Mouse (Mus musculus) ovary, postnatal 14 days (tissue): Measurements from ENCODE around the gene Zfp715.
"Not testable (repeated sequence)": the region's sequence is repeated elsewhere in the genome, so short reads cannot be mapped to it uniquely, and the experiment has no call there.

Experiments
- DNase-seq: peaks from one replicate; pipeline ENCODE4 v3.0.0; 2022; ENCODE audit warnings: low spot score

Gene Zfp715

DNA sequence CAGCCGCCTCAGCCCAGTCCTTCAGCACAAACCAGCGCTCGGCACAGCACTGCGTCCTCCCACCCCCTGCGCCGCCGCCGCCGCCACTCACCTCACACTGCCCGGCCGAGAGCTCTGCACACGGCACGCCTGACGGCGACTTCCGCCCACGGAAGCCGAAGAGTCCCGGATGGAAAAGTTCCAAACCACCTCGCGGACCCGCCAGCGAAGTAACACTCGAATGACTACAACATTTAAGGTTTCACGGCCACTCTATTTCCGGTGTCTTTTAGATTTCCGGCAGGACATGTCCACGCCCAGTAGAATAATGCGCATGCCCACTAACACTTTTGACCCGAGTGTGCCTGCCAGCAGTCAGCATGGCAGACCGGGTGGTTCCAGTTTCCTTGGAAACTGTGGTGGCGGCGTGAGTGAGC, at the start of gene Zfp715:
Gene Zfp715, minus strand, starts transcription at position 282 of the 416 bp plus-strand sequence.
- peak; percentile 88 for DNase-seq

DNA sequence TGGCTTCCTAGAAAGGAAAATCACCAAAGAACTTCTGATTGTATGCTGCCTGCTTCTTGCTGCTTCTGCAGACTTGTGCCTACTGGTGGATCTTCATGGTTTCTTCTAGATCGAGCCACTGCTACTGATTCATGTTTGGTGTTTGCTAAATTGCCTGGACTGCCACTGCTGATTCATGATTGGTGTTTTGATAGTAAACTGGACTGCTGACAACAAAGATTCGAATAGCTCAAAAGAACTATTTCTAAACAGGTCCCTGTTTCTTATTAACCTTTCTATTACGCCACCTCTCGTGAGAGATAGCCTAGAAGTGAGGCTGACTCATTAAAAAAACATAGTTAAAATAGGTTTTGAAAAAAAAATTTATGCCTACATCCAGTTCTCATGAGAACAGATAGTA, 48.9 kb upstream of the Zfp715 start:
- no peak for DNase-seq

- no peak for DNase-seq
Observed at GRCm38 (mm10) chr7:43361442-43361841, 48.3 kb upstream of the Zfp715 start.

DNA sequence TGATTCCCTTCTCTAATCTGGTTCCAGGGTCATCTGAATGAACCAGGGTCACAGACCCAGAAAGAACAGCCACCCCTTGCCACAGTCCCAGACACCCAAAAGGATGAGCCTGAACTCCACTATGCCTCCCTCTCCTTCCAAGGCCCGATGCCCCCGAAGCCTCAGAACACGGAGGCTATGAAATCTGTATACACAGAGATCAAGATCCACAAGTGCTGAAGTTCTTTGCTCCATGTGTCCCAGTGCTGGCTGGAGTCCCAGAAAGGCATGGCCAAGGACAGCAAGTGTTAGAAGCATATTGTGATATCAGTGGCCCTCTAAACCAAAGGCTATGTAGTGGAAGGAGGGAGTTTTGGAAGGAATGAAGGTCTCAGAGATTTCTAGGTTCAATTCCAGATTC, 45.5 kb upstream of the Zfp715 start:
- no peak for DNase-seq

DNA sequence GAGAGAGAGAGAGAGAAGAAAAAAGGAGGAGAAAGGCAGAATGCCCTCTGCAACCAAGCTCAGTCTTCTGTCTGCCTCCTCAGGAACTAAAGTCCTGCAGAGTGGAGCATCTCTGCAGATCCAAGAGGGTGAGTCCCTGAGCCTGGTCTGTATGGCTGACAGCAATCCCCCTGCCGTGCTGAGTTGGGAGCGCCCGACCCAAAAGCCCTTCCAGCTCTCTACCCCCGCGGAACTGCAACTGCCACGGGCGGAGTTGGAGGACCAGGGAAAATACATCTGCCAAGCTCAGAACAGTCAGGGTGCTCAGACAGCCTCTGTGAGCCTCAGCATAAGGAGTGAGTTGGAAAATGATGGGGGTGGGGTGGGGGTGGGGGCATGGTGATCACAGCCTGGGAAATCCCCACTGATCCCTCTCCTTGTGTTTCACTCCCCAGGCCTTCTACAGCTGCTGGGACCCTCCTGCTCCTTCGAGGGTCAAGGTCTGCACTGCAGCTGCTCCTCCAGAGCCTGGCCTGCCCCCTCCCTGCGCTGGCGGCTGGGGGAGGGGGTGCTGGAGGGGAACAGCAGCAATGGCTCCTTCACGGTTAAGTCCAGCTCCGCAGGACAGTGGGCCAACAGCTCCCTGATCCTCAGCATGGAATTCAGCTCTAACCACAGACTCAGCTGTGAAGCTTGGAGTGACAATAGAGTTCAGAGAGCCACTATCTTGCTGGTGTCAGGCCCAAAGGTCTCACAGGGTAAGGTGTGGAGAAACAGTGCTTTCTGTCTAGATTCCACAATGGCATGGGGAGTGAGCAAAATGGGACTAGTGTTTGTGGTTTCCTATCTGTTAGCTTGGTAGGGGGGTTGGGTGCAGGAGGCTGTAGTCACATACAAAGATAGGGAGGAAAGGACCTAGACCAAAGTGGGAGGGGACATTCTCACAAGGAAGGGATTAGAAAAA, 42.1 kb upstream of the Zfp715 start:
- DNase-seq = no peak

DNA sequence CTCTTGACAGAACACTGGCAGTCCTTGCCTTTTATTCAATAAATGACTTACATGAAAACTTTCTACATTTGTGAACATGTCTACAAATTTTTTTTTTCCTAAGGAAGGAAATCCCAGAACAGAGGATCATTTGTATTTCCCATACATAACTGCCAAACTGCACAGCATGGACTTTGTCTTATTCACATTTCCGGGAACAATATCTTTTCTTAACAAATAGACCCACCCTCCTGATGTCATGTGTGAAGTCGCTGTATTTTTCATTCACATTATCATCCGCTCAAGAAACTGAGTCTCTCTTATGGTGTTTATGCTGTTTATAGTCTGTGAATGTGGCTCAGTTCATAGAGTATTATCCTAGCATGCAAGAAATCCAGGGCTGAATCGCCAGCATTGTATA, 40.7 kb upstream of the Zfp715 start:
- no peak for DNase-seq

GRCm38 (mm10) chr7:43353118-43353517, 40.0 kb upstream of the Zfp715 start:
- no peak for DNase-seq

GRCm38 (mm10) chr7:43351154-43351553, 38.1 kb upstream of the Zfp715 start, which contains the start of gene Siglecf:
Gene Siglecf, plus strand, starts transcription at chr7:43351341.
- DNase-seq = no peak

DNA sequence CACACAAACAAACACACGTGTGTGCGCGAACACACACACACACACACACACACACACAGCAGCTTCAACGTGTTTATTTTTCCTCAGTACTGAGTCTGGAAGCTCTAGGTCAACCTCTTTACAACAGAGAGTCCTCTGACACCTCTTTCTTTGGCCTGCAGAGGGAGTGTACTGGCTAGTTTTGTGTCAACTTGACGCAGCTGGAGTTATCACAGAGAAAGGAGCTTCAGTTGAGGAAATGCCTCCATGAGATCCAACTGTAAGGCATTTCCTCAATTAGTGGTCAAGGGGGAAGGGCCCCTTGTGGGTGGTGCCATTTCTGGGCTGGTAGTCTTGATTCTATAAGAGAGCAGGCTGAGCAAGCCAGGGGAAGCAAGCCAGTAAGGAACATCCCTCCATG, 36.5 kb upstream of the Zfp715 start:
- not testable (repeated sequence) for DNase-seq

GRCm38 (mm10) chr7:43346571-43346970, 33.5 kb upstream of the Zfp715 start:
- no peak for DNase-seq

- no peak for DNase-seq
Observed at GRCm38 (mm10) chr7:43346148-43346547, 33.1 kb upstream of the Zfp715 start.

GRCm38 (mm10) chr7:43344491-43344890, 31.4 kb upstream of the Zfp715 start:
- DNase-seq = no peak

DNA sequence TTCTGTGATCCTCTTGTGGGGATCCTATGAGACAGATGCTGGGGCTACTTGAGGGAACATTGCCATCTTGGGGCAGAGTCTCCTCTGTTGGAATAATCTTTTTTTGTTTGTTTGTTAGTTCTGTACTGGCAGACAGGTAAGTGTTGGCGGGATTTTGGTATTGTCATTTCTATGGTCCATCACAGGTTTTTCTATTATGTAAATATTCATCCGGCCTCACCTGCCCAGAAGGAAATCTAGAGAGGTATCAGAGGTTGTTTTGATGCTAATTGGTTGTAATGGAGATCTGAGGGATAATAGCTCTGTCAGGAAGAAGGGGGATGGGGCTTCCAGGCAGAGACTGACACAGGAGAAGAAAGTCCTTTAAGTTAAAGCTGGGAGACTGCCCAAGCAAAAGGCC, 30.9 kb upstream of the Zfp715 start:
- no peak for DNase-seq

DNA sequence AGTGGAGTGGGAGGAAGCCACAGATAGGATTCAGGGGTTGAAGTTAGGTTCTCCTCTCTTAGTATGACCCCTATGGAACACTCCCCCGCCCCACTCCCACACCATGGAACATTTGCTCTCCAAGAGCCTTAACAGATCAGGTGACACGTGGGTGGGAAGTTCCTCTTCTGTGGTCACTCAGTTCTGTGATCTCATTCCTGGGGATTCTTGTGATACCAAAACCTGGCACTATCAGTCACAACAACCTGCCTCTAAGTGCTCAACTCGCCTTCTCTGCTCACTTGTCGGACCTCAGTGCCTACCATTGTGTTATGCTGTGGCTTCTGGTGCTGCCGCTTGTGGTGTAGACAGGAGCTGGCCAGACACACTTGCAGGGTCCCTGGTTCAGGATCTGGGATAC, 30.1 kb upstream of the Zfp715 start:
- DNase-seq = no peak

DNA sequence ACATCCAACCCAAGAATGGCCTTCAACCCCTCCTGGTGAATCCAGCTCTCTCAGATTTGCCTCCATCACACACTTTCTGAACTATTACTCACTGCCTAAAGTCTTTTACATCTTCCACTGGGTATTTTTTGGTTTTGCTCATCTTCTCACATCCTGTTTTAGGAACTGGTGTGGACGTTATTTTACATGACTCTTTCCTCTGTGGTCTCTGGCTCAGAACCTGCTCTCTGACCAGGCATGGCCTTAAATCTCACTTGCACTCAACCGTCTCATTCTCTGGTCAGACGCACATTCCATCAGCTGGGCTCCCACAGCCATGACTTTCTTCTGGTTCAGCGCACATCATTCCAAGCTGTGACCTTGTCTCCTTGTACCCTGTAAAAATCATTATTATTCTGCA, 27.7 kb upstream of the Zfp715 start:
- no peak for DNase-seq

- DNase-seq = no peak
Observed at GRCm38 (mm10) chr7:43333899-43334298, 20.8 kb upstream of the Zfp715 start.

DNA sequence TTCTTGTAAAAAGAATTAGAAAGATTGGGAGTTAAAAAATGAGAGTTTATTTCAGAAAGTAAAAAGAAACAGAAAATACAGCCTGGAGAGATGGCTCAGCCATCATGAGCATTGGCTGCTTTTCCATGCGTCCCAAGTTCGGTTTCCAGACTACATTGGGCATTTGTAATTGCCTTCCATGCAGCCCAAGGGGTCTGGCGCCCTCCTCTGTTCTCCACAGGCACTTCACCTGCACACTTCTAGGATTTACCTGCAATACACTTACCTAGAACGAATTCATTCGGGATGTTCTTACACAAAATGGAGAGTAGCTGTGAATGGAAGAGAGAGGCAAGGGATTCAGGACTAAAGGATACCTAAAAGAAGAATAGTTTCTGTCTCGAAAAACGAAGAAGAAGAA, 20.1 kb upstream of the Zfp715 start:
- DNase-seq = peak; percentile 6

GRCm38 (mm10) chr7:43328101-43328500, 15.0 kb upstream of the Zfp715 start:
- DNase-seq = no peak

DNA sequence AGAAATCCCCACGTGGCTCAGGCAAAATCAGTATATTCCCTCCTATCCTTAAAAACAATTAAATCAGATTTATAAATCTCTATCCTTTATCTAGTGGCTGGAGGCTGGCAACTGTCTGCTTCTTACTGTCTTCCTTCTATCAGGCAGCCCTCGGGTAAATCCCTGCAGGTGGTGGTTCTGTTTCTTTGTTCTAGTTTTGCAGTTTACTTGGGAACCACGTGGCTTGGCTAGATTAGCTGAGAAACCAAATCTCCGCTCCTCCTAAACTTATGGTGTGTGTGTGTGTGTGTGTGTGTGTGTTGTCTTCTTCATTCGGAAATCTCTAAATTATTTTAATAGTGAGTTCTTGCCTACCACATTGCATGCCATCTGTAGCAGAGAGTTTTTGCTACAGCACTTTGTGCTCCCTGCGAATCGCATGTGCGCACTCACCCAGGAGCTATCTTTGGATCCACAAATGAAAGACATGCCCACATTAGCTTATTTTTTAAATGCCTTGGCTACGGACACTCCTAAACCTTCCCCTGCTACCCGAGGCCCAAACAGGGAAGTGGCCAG, 13.2 kb upstream of the Zfp715 start:
- no peak for DNase-seq

GRCm38 (mm10) chr7:43312386-43313012, 595 bp downstream of the Zfp715 start:
- DNase-seq = no peak

- no peak for DNase-seq
Observed at GRCm38 (mm10) chr7:43311632-43312031, 1.5 kb downstream of the Zfp715 start.

- no peak for DNase-seq
Observed at GRCm38 (mm10) chr7:43309069-43309468, 4.0 kb downstream of the Zfp715 start.

- DNase-seq = no peak
Observed at GRCm38 (mm10) chr7:43305235-43305634, 7.9 kb downstream of the Zfp715 start.
